Mouse (Mus musculus) intestine, embryonic 14.5 days (tissue): ENCODE measurements at regions not wholly inside any gene's neighbourhood (a gene's known extent, or its start where the extent isn't known, plus 50 kb on each side); places are given as distances from the start of the nearest gene placed in this dataset.

Experiments used
- ATAC-seq: fragments of 200-750 bp; cut with Nextera tagmentation; replicated peaks from 2 replicates; pipeline ENCODE4 v1.8.0; 2017; ENCODE audit warnings: low read depth, moderate number of reproducible peaks, moderate TSS enrichment, moderate library complexity; ENCODE audit not compliant: low FRiP score, low TSS enrichment
- DNase-seq: peaks from one replicate; pipeline ENCODE4 v3.0.0-alpha.2; 2018; ENCODE audit warnings: low spot score
- H3K27ac ChIP-seq: fragments of 300-500 bp; sonication (generic); 2 replicates; pipeline ENCODE4 v1.5.1; 2014; ENCODE audit warnings: low read depth, mild to moderate bottlenecking, control low read depth
- H3K27me3 ChIP-seq: fragments of 300-500 bp; sonication (generic); replicated peaks from 2 replicates; pipeline ENCODE4 v1.6.1; 2014; ENCODE audit warnings: low read length, control low read depth; ENCODE audit not compliant: control insufficient read depth, insufficient read depth
- H3K36me3 ChIP-seq: fragments of 300-500 bp; sonication (generic); 2 replicates; pipeline ENCODE4 v1.6.1; 2014; ENCODE audit warnings: low read length, control low read depth; ENCODE audit not compliant: control insufficient read depth, insufficient read depth
- H3K4me1 ChIP-seq: fragments of 300-500 bp; sonication (generic); replicated peaks from 2 replicates; pipeline ENCODE4 v1.6.1; 2014; ENCODE audit warnings: low read length, control low read depth, mixed read lengths; ENCODE audit not compliant: control insufficient read depth, insufficient read depth
- H3K4me2 ChIP-seq: fragments of 300-500 bp; sonication (generic); 2 replicates; pipeline ENCODE4 v1.6.1; 2014; ENCODE audit warnings: low read length
- H3K4me3 ChIP-seq: fragments of 300-500 bp; sonication (generic); 2 replicates; pipeline ENCODE4 v1.5.1; 2014; ENCODE audit warnings: low read depth, low read length, control low read depth, mixed read lengths
- H3K9ac ChIP-seq: fragments of 300-500 bp; sonication (generic); 2 replicates; pipeline ENCODE4 v1.6.1; 2014; ENCODE audit warnings: mild to moderate bottlenecking, low read length
- H3K9me3 ChIP-seq: fragments of 300-500 bp; sonication (generic); 2 replicates; pipeline ENCODE4 v1.6.1; 2016; ENCODE audit warnings: low read length, control low read depth; ENCODE audit not compliant: control insufficient read depth
- WGBS: fragments of 180-500 bp; shearing (Covaris S2); extraction: QIAGEN DNeasy Blood & Tissue Kit; methylation state at CpG from one replicate; pipeline ENCODE4 v1.1.7; 2014; 5-methylcytosine and 5-hydroxymethylcytosine counted together

GRCm38 (mm10) chr3:149313217-149313616 lies 322.9 kb upstream of the Adgrl2 start:
- Histone ChIP-seq H3K4me3 (no peak overlapping the region), H3K27ac (no peak overlapping the region), H3K4me1 (no peaks in the 10 kb centered on the region), H3K36me3 (no peaks in the 10 kb centered on the region), H3K4me2 (no peak overlapping the region), H3K27me3 (no peaks in the 10 kb centered on the region), H3K9me3 (no peaks in the 10 kb centered on the region), H3K9ac (no peak overlapping the region)
- WGBS, result 86% methylated on average over 6 of the region's 6 CpGs
- ATAC-seq (no peak), DNase-seq (no peak)

- 69% methylated on average over 8 of the region's 8 CpGs for WGBS
- H3K27me3 ChIP-seq, result no peaks in the 10 kb centered on the region
- H3K9ac ChIP-seq, result no peak overlapping the region
- H3K4me3 ChIP-seq, result no peak overlapping the region
- H3K4me1 ChIP-seq, result no peaks in the 10 kb centered on the region
- H3K27ac ChIP-seq, result no peak overlapping the region
- no peaks in the 10 kb centered on the region for H3K36me3 ChIP-seq
- H3K9me3 ChIP-seq, result no peaks in the 10 kb centered on the region
- DNase-seq, result no peak
- H3K4me2 ChIP-seq, result no peak overlapping the region
- ATAC-seq, result no peak
Measured at GRCm38 (mm10) chr3:149311576-149311975, 321.2 kb upstream of the Adgrl2 start.

- Histone ChIP-seq H3K4me3 (no peak overlapping the region), H3K9ac (no peak overlapping the region), H3K4me2 (no peak overlapping the region), H3K27ac (no peak overlapping the region), H3K36me3 (no peaks in the 10 kb centered on the region), H3K9me3 (no peaks in the 10 kb centered on the region), H3K27me3 (0 out of 2 replicates have a peak, but pooled peaks cover 3% of the 10 kb centered on the region), H3K4me1 (peaks cover 11% of the 10 kb centered on the region; the same call in 1 of the 2 replicates)
- no peak for ATAC-seq
- 74% methylated on average over 3 of the region's 3 CpGs for whole genome bisulfite sequencing
- no peak for DNase-seq
Measured at GRCm38 (mm10) chr3:149306709-149307108, 316.4 kb upstream of the Adgrl2 start.

GRCm38 (mm10) chr3:149306291-149306690 lies 315.9 kb upstream of the Adgrl2 start:
- Histone ChIP-seq H3K27me3 (0 out of 2 replicates have a peak, but pooled peaks cover 3% of the 10 kb centered on the region), H3K9ac (no peak overlapping the region), H3K27ac (no peak overlapping the region), H3K4me3 (no peak overlapping the region), H3K36me3 (no peaks in the 10 kb centered on the region), H3K4me1 (peaks cover 11% of the 10 kb centered on the region; the same call in 1 of the 2 replicates), H3K9me3 (no peaks in the 10 kb centered on the region), H3K4me2 (no peak overlapping the region)
- 62% methylated on average over 5 of the region's 5 CpGs for WGBS
- no peak for ATAC-seq
- no peak for DNase-seq

GRCm38 (mm10) chr3:149305440-149305839 lies 315.1 kb upstream of the Adgrl2 start:
- Histone ChIP-seq H3K4me1 (peaks cover 11% of the 10 kb centered on the region; the same call in 1 of the 2 replicates), H3K9me3 (no peaks in the 10 kb centered on the region), H3K36me3 (no peaks in the 10 kb centered on the region), H3K9ac (no peak overlapping the region), H3K4me2 (0 out of 2 replicates have a peak overlapping the region, but pooled peaks have one; percentile 1), H3K4me3 (no peak overlapping the region), H3K27me3 (0 out of 2 replicates have a peak, but pooled peaks cover 3% of the 10 kb centered on the region), H3K27ac (no peak overlapping the region)
- DNase-seq (no peak), ATAC-seq (no peak)
- 31% methylated on average over 5 of the region's 5 CpGs for WGBS

GRCm38 (mm10) chr3:149305011-149305413 lies 314.7 kb upstream of the Adgrl2 start:
- Histone ChIP-seq H3K36me3 (no peaks in the 10 kb centered on the region), H3K4me1 (peaks cover 11% of the 10 kb centered on the region; the same call in 1 of the 2 replicates), H3K9ac (no peak overlapping the region), H3K27me3 (0 out of 2 replicates have a peak, but pooled peaks cover 3% of the 10 kb centered on the region), H3K4me2 (0 out of 2 replicates have a peak overlapping the region, but pooled peaks have one; percentile 1), H3K9me3 (no peaks in the 10 kb centered on the region), H3K27ac (no peak overlapping the region), H3K4me3 (no peak overlapping the region)
- DNase-seq (no peak), ATAC-seq (peak; percentile 47; the same call in 1 of the 2 replicates)
- WGBS, result 5% methylated on average over 6 of the region's 6 CpGs

- no peak overlapping the region for H3K4me3 ChIP-seq
- no peak overlapping the region for H3K27ac ChIP-seq
- peaks cover 11% of the 10 kb centered on the region; the same call in 1 of the 2 replicates for H3K4me1 ChIP-seq
- WGBS, result 90% methylated on average over 5 of the region's 5 CpGs
- ATAC-seq (no peak), DNase-seq (no peak)
- no peaks in the 10 kb centered on the region for H3K36me3 ChIP-seq
- no peaks in the 10 kb centered on the region for H3K9me3 ChIP-seq
- H3K4me2 ChIP-seq, result no peak overlapping the region
- H3K27me3 ChIP-seq, result 0 out of 2 replicates have a peak, but pooled peaks cover 3% of the 10 kb centered on the region
- no peak overlapping the region for H3K9ac ChIP-seq
Measured at GRCm38 (mm10) chr3:149303418-149303817, 313.1 kb upstream of the Adgrl2 start.

- DNase-seq (no peak), ATAC-seq (no peak)
- no peaks in the 10 kb centered on the region for H3K9me3 ChIP-seq
- H3K36me3 ChIP-seq, result no peaks in the 10 kb centered on the region
- H3K4me1 ChIP-seq, result peaks cover 6% of the 10 kb centered on the region; the same call in 1 of the 2 replicates
- no peak overlapping the region for H3K4me3 ChIP-seq
- H3K27me3 ChIP-seq, result 0 out of 2 replicates have a peak, but pooled peaks cover 3% of the 10 kb centered on the region
- H3K4me2 ChIP-seq, result no peak overlapping the region
- H3K27ac ChIP-seq, result no peak overlapping the region
- WGBS, result 47% methylated on average over 4 of the region's 4 CpGs
- no peak overlapping the region for H3K9ac ChIP-seq
Measured at GRCm38 (mm10) chr3:149300002-149300401, 309.6 kb upstream of the Adgrl2 start.

GRCm38 (mm10) chr3:149296419-149296962 lies 306.1 kb upstream of the Adgrl2 start:
- H3K4me3 ChIP-seq, result no peak overlapping the region
- no peaks in the 10 kb centered on the region for H3K36me3 ChIP-seq
- no peak overlapping the region for H3K27ac ChIP-seq
- no peak overlapping the region for H3K4me2 ChIP-seq
- DNase-seq, result no peak
- H3K9ac ChIP-seq, result no peak overlapping the region
- H3K27me3 ChIP-seq, result no peaks in the 10 kb centered on the region
- H3K4me1 ChIP-seq, result no peaks in the 10 kb centered on the region
- no peaks in the 10 kb centered on the region for H3K9me3 ChIP-seq
- WGBS, result 78% methylated on average over 10 of the region's 10 CpGs
- no peak for ATAC-seq
